Mouse (Mus musculus): ENCODE measurements around the gene D130052B06Rik.

GRCm38 (mm10) chr11:33655861-33656593, 56.9 kb downstream of the D130052B06Rik start:
- TF ChIP-seq GATA1 (IDR thresholded peaks at IDR 0.05; ENCODE audit: low read length) = no peak
- no peak for TF ChIP-seq TAL1 (IDR thresholded peaks at IDR 0.05; ENCODE audit: low read length)

Measured in erythroblast, embryonic 14.5 days (primary cell).